Mouse (Mus musculus) adrenal gland, adult 2 months (tissue): ENCODE measurements around the gene Abcf2. TPM values are rescaled to one million over a fixed set of nuclear protein-coding genes. Genes with fewer than 3 reads are reported as not detected.
A peak's percentile ranks its signal among the peaks of the same experiment; 100 is the strongest.
"Not testable (repeated sequence)": the region's sequence is repeated elsewhere in the genome, so short reads cannot be mapped to it uniquely, and the experiment has no call there.

Source experiments
- DNase-seq: peaks from one replicate; pipeline ENCODE4 v3.0.0; 2021
- polyA plus RNA-seq: library from polyadenylated mRNA; depleted of rRNA; stranded (reverse); fragments of >200 nt; gene quantifications from 2 replicates; pipeline ENCODE4 v1.2.3, GENCODE M21; 2012
- total RNA-seq, 2 experiments: library from RNA; stranded (reverse); gene quantifications; 2 replicates each; pipeline ENCODE4 v1.2.3; 2021

The Abcf2 gene
- total and polyA plus RNA-seq, 3 experiments, result 72.0 to 82.4 (median 72.0) TPM

GRCm38 (mm10) chr5:24586547-24587199 lies 9.4 kb upstream of the Abcf2 start, which contains the start of gene Chpf2:
Gene Chpf2 (plus strand): TSS chr5:24586741.
- DNase-seq, result peak; percentile 90

DNA sequence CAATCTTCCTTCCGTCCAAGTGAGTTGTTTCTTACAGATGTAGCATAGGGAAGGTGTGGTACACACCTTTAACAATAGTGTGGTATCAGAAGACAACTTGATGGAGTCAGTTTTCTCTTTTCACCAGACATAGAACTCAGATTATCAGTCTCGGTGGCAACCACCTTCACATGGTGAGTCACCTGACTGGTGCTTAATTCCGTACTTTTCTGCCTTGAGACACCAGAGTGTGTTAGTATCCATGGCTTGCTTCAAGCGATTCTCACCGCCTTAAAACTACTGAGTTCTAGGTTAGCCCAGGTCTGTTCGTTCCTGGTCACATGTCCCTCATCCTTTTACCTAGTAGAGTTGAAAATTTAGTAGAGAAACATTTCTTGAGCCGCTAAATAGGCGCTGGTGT lies 8.8 kb upstream of the Abcf2 start:
- no peak for DNase-seq

- no peak for DNase-seq
Measured at GRCm38 (mm10) chr5:24578109-24578963, 1.1 kb upstream of the Abcf2 start.

DNA sequence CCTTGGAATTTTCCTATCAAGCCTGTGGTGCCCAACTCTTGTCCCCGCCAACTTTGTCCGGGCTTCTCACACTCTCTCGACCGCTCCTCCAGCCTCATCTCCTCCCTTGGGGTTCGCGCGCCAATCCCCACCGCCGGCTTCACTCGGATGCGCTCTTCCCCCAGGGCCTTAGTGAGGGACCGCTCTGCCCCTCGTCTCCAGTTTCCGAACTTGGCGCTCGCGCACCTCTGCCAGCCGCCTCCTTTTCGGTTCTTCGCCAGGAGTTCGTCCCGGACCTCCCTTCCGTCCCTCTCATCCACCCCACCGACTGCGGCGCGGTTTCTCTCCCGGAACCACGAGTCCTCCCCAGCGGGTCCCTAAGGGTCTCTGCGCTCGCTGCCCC lies 475 bp downstream of the Abcf2 start:
- no peak for DNase-seq

DNA sequence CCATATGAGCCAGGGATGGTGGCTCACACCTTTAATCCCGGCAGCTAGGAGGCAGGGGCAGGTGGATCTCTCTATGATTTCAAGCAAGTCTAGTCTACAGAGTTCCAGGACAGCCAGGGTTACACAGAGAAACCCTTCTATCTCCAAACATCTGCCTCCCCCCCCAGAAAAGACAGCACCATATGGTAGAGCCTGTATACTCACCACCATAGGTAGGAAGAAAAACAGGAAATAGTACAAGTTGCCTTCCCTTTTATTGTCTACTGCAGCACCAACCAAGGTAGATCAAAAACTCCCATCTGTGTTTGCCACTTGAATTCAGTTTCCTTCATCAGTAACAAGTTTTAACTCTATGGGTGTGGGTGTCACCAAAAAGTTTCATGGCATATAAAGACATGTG lies 1.3 kb downstream of the Abcf2 start:
- DNase-seq, result no peak

DNA sequence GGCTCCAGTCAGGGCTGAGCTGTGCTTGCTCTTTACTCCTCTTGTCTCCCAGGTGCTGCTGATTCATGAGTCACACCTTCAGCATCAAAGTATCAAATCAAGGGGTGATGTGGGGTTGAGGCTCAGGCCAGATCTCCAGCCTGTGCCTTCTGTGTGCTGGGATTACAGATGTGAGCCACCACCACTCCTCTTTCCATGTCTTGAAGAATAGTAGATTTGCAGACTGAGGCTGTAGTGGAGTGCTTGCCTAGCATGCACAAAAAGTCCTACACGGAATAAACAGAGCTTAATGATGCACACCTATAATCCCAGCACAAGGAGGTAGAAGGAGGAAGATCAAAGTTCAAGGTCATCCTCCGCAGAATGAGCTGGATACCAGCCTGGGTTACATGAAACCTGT lies 20.6 kb downstream of the Abcf2 start, which contains the start of gene 4931409K22Rik:
TSS of gene 4931409K22Rik (minus strand) at position 101 of the 400 bp plus-strand sequence.
- no peak for DNase-seq

- not testable (repeated sequence) for DNase-seq
Measured at GRCm38 (mm10) chr5:24555335-24555734, 21.9 kb downstream of the Abcf2 start.

DNA sequence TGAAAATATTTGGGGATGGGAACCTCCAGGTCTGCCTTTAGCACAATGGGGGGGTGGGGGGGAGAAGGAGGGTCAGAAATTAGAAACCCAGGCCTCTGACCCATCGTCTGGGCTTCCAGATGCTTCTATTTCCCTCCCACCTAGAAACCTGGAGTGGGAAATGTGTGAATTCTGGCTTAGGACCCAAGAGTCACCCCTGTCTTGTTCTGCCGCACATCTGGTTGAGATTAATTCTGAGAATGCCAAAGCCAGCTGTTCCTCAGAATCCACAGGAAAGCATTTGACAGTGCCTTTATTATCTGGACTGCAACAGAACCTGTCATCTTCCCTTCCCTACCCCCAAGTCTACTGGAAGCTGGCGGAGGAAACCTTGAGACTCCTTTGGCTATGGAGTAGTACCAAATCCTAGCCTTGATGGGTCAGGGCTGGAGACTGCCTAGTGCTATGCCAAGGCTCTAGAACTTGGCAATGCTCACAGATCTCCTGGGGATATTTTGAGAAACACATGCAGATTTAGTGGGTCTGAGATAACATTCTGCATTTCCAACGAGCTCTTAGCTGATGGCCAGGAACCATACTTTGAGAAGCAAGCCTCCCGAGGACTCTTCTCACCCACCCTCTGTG lies 23.5 kb downstream of the Abcf2 start:
- no peak for DNase-seq

DNA sequence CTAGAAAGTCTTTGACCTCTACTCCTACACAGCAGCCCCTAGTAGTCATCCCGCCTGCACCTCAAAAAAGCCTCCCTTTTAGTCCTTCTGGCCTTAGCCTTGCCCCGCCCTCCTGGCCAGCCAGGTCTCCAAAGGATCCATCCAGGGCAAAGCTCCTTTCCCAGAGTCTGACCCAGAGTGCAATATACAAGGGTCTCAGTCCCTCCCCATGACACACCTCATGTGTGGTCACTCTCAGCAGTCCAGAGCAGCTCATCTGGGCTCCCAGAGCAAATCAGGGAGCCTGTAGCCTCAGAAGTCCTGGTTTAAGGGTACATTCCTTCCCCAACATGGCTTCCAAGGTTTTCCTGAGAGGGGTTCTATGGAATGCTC lies 26.0 kb downstream of the Abcf2 start:
- no peak for DNase-seq

GRCm38 (mm10) chr5:24550598-24551316 lies 26.5 kb downstream of the Abcf2 start:
- DNase-seq, result no peak

DNA sequence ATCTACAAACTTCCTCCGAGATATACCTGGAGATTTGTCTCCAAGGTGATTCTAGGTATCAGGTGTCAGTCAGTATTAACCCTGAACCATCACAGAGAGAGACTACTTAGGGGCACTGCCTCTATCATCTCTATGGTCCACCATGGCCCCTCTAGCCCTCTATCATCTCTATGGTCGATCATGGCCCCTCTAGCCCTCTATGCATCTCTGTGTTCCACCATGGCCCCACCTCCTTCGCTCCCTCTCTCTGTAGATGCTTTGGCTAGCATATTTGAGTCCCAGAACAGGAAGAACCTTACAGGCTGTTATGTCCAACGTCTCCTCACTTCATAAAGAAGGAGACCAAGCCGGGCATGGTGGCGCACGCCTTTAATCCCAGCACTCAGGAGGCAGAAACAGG lies 34.6 kb downstream of the Abcf2 start:
- no peak for DNase-seq

GRCm38 (mm10) chr5:24541144-24541569 lies 36.1 kb downstream of the Abcf2 start:
- no peak for DNase-seq

DNA sequence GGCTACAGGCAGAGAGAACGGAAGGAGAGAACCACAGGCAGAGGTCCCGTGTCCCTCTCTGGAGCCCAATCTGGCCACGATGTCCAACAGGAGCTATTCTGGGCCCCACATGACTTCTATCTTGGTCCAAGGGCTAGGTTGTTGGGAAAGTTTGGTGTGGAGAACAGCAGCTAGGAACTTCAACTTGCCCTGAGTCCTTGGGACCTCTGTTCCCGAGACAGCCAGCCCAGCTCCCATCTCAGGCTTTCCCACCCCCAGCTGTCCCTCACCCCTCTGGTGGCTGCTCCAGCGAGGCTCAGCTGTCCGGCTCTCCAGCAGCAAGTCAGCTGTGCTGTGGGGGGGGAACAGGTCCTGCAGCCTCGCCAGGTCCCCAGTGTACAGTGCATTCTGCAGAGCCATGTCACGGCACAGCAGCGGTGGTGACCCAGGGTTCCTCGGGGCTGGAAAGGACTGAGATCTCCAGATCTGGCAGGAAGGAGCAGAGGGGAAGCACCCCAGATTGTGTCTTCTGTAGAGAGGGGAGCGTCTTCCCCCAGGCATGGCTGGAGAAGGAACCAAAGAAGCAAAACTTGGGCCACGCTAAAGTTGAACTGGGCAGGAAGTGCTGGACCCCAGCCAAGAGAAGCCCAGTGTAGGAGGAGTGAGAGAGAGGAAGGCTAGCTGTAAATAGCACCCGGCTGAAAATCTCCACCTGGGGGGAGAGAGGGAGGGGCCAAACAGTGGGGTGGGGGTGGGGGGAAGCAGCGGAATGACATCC lies 36.7 kb downstream of the Abcf2 start, which contains the start of gene Asb10:
TSS of gene Asb10 (minus strand) at position 592 of the 757 bp plus-strand sequence.
- DNase-seq, result peak; percentile 51

DNA sequence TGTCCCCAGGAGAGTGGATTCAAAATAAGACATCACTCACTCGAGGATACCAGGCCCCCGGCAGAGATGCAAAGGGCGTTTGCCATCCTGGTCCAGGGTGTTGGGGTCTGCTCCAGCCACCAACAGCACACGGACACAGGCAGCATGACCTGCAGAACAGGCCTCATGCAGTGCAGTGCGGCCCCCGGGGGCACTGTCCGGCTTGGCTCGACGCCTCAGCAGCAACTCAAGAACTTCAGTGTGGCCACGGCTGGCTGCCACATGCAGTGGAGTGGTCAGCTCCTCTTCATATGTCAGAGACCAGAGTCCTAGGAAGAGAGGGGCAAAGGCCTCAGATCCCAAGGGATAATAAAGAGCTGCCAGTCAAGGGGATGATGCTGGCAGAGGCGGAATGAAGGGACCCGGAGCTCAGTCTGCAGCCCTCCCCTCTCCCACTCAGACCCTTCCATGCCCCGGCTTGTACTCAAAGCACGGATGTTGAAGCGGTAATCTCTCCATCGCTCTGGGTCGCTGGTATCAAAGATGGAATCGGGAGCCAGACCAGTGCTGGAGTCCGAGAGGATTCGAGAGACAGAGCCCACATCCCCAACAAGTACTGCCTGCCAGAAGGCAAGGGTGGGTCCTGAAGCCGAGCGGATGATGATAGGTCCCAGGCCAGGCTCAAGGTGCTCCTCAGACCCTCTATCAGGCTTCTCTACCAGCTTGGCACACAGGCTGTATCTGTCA lies 37.5 kb downstream of the Abcf2 start:
- no peak for DNase-seq

- DNase-seq, result no peak
Measured at GRCm38 (mm10) chr5:24537618-24538017, 39.6 kb downstream of the Abcf2 start.

DNA sequence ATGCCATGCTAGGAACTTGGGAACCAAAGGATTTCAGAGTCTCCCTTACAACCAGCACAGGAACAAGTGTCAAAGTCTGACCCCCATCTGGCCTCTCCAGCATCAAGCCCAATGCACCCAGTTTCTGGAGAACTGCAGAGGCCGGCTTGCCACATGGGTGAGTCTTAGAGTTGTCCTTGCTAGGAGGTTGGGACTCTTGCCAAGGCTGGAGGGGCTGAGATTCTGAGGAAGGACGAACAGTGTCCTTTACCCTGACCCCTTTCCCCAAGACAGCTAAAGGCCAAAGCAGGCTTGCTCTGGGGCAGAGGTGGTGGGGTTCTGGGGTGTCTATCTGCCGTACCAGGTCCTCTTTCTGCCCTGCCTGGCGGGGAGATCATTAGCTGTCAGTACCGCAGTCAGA lies 40.8 kb downstream of the Abcf2 start:
- DNase-seq, result peak; percentile 66

GRCm38 (mm10) chr5:24535731-24536130 lies 41.5 kb downstream of the Abcf2 start:
- DNase-seq, result no peak

DNA sequence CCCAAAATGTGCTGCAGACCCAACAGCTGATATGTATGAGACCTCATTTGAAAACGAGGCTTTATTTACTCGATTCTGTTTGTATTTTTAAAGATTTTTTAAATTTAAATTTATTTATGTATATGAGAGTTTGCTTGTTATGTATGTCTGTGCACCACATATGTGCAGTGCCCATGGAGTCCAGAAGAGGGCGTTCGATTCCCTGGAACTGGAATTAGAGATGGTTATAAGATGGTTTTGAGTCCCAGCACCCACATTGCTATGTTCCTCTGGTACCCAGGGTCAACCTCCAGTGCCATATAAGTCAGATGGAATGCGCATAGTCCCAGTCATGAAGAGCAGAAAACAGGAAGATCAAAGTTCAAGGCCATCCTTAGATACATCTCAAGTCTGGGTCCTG lies 43.0 kb downstream of the Abcf2 start:
- DNase-seq, result no peak

- no peak for DNase-seq
Measured at GRCm38 (mm10) chr5:24533391-24533790, 43.9 kb downstream of the Abcf2 start.

DNA sequence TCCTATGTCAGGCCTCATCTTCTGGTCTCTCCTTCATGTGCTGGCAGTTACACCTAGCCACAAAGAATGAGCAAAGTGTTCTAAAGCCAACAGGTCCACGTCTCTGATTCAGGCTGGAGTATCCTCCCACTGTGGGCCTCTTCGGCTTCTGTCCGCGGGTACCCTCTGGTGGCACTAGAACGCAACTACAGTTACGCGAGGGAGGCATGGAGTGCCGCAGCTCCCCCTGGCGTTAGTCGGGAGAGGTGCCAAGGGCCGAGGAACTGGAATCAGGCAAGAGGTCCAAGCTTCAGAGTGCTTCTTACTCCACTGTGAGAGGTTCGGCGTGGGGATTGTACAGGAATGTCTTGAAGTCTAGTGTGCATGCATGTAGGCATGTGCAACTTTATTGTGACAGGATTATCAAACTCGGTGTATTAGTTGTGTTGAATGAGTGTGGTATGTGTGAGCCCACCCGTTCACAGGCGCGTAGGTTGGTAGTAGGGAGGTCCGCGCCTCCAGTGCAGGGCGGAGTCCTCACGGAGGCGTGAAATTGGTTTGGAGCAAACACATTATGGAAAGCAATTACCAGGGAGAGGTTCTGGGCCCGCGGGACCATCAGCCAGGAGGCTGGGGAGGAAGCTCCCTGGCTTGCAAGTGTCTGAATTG lies 47.1 kb downstream of the Abcf2 start:
- DNase-seq, result peak; percentile 91
